Mouse (Mus musculus) liver, embryonic 14.5 days (tissue): Measurements from ENCODE around the gene Dnah3. TPM values are rescaled to one million over a fixed set of nuclear protein-coding genes. Genes with fewer than 3 reads are reported as not detected.

Experiments used
- ATAC-seq: fragments of 200-750 bp; cut with Nextera tagmentation; 2 replicates; pipeline ENCODE4 v1.8.0; 2017; ENCODE audit warnings: moderate number of reproducible peaks, mild to moderate bottlenecking, moderate library complexity; ENCODE audit not compliant: insufficient read depth
- DNase-seq, 3 experiments: peaks; one replicate each; pipeline ENCODE4 v3.0.0-alpha.2; 2012 to 2013; ENCODE audit warnings: low read depth in 3 of 3, low spot score in 3 of 3
- H3K27ac ChIP-seq: fragments of 300-500 bp; sonication (generic); 2 replicates; pipeline ENCODE4 v1.5.1; 2014; ENCODE audit warnings: moderate library complexity, mild to moderate bottlenecking, control low read depth, inconsistent platforms
- H3K27me3 ChIP-seq: fragments of 300-500 bp; sonication (generic); 2 replicates; pipeline ENCODE4 v1.6.1; 2014; ENCODE audit warnings: mild to moderate bottlenecking, low read length, moderate library complexity; ENCODE audit not compliant: control insufficient read depth, insufficient read depth
- H3K36me3 ChIP-seq: fragments of 300-500 bp; sonication (generic); replicated peaks from 2 replicates; pipeline ENCODE4 v1.6.1; 2014; ENCODE audit warnings: low read depth; ENCODE audit not compliant: control insufficient read depth, insufficient read depth
- H3K4me1 ChIP-seq, 2 experiments: fragments of 200-500 bp in 1 of 2; fragments of 300-500 bp in 1 of 2; sonication (generic) in 1 of 2; replicated peaks; 2 replicates each; pipeline ENCODE4 v1.6.1; 2012 to 2014; ENCODE audit warnings: antibody characterized with exemption in 1 of 2, inconsistent platforms in 1 of 2, low read length in 1 of 2; ENCODE audit not compliant: control insufficient read depth in 2 of 2, insufficient read depth in 2 of 2
- H3K4me2 ChIP-seq: fragments of 300-500 bp; sonication (generic); 2 replicates; pipeline ENCODE4 v1.6.1; 2014; ENCODE audit warnings: low read depth, mild to moderate bottlenecking, control low read depth, moderate library complexity
- H3K4me3 ChIP-seq, 2 experiments: fragments of 200-500 bp in 1 of 2; fragments of 300-500 bp in 1 of 2; sonication (generic) in 1 of 2; 2 replicates each; pipeline ENCODE4 v1.5.1; 2012 to 2014; ENCODE audit warnings: low read depth in 2 of 2, low read length in 2 of 2, mild to moderate bottlenecking in 2 of 2, control low read depth in 1 of 2, inconsistent platforms in 1 of 2, moderate library complexity in 1 of 2; ENCODE audit not compliant: insufficient read depth in 1 of 2
- H3K9ac ChIP-seq: fragments of 300-500 bp; sonication (generic); replicated peaks from 2 replicates; pipeline ENCODE4 v1.6.1; 2014; ENCODE audit warnings: mild to moderate bottlenecking, control low read depth, moderate library complexity
- H3K9me3 ChIP-seq: fragments of 300-500 bp; sonication (generic); 2 replicates; pipeline ENCODE4 v1.6.1; 2016; ENCODE audit warnings: low read length, mixed read lengths; ENCODE audit not compliant: control insufficient read depth
- CTCF ChIP-seq: IDR thresholded peaks from 2 replicates; pipeline ENCODE4 v1.5.1; 2016; ENCODE audit warnings: antibody characterized with exemption, low read depth, control low read depth
- EP300 ChIP-seq: IDR thresholded peaks from 2 replicates; pipeline ENCODE4 v1.6.1; 2016; ENCODE audit warnings: antibody characterized with exemption, low read depth
- WGBS: fragments of 180-500 bp; shearing (Covaris S2); extraction: QIAGEN DNeasy Blood & Tissue Kit; methylation state at CpG from one replicate; pipeline ENCODE4 v1.1.7; 2014; ENCODE audit not compliant: insufficient replicate concordance; 5-methylcytosine and 5-hydroxymethylcytosine counted together
- polyA plus RNA-seq, 2 experiments: library from polyadenylated mRNA; depleted of rRNA in 1 of 2; stranded (reverse) in 1 of 2; unstranded in 1 of 2; fragments of >200 nt; fragmentation: Nextera tagmentation in 1 of 2; extraction: Ambion mirVana in 1 of 2; gene quantifications; 2 replicates each; pipeline versions ENCODE4 v1.2.1 to v1.2.3; 2012 to 2014

Gene Dnah3
- polyA plus RNA-seq, 2 experiments = not detected

DNA sequence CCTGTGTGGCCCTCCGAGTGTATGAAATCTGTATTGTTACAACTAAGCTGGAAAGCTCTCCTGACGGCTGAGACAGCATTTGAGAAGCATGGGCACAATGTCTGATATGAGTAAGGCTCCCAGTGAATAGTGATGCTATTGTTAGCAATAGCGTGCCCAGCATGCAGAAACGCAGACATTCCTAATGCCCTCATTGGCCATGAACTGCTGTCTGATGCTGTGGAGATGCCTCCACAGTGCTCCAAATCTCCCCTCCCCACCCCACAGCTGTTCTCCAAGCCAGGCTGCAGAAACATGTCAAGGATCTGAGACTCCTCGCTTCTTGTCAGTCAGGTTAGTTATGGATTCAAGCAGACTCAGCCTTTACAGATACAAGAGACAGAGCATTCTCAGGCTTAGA, 58.7 kb downstream of the Dnah3 start:
- Histone ChIP-seq H3K9ac (no peak overlapping the region), H3K4me2 (no peak overlapping the region), H3K36me3 (no peaks in the 10 kb centered on the region), H3K27me3 (no peaks in the 10 kb centered on the region), H3K9me3 (no peaks in the 10 kb centered on the region), H3K4me1 (no peaks in the 10 kb centered on the region), H3K27ac (no peak overlapping the region), H3K4me3 (no peak overlapping the region)
- 62% methylated on average over 5 of the region's 5 CpGs for WGBS
- DNase-seq = no peak
- TF ChIP-seq CTCF (no peak), EP300 (no peak)
- no peak for ATAC-seq

DNA sequence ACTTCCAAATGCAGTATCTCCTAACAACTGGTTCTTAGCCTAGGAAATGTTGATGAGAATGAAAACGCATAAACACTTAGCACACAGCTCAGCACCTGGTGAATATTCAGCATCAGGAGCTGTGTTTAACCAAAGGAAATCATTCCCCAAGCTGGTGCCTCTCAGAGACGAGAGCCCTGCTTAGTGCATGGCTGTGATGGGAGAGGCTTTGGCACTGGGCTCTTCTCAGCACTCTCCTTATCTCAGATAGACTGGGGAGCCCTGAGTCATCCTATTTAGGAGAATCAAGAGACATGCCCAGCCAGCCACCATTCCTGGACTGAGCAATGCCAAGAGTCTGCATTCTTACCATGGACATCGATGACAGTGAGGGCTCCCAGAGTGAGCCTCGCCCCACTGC, 60.1 kb downstream of the Dnah3 start:
- Histone ChIP-seq H3K27ac (no peak overlapping the region), H3K36me3 (no peaks in the 10 kb centered on the region), H3K9ac (no peak overlapping the region), H3K4me2 (no peak overlapping the region), H3K9me3 (no peaks in the 10 kb centered on the region), H3K27me3 (no peaks in the 10 kb centered on the region), H3K4me1 (no peaks in the 10 kb centered on the region), H3K4me3 (no peak overlapping the region)
- 54% methylated on average over 4 of the region's 4 CpGs for WGBS
- DNase-seq (no peak), ATAC-seq (no peak)
- TF ChIP-seq EP300 = no peak
- TF ChIP-seq CTCF = no peak

DNA sequence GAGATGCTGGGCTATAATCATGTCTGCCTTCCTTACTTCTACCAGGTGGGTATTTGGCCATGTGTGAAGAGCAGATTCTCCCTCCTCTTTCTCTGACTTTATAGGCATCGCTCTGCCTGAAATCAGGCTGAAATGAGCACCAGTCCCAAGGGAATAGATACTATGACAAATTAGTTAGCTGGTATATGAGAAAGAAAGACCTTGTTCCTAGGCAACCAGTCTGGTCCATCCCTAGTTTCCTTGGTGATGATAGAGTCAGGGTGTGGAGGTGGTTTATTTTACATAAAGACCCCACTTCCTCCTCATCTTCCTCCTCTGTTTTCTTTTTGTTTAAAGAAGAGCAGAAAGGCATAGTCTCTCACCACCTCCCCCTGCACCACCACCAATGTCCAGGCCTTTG, 60.5 kb downstream of the Dnah3 start:
- TF ChIP-seq EP300 = no peak
- TF ChIP-seq CTCF = no peak
- Histone ChIP-seq H3K4me2 (no peak overlapping the region), H3K9me3 (no peaks in the 10 kb centered on the region), H3K4me3 (no peak overlapping the region), H3K4me1 (no peaks in the 10 kb centered on the region), H3K9ac (no peak overlapping the region), H3K27ac (no peak overlapping the region), H3K27me3 (no peaks in the 10 kb centered on the region), H3K36me3 (no peaks in the 10 kb centered on the region)
- WGBS = 60% methylated on average over 1 of the region's 1 CpGs
- ATAC-seq (no peak), DNase-seq (no peak)

DNA sequence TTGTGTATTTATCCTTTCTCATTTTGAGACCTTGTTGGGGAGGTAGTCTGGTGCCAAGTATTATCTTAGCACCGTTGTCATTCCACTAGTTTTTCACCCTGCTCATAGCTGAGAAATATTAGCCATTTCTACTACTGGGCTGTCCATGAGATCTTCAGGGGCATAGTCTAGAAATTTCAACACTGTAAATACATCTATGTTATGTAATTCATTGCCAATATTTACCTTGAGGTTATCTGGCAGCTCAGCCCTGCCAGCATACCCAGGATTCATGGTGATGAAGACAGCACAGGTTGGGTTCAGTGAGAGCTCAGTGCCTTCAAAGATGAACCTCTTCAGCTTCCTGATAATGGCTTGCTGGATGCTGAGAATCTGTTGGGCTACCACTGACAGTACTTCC, 66.4 kb downstream of the Dnah3 start:
- H3K4me3 ChIP-seq = no peak overlapping the region
- no peaks in the 10 kb centered on the region for H3K36me3 ChIP-seq
- no peak overlapping the region for H3K27ac ChIP-seq
- no peaks in the 10 kb centered on the region for H3K4me1 ChIP-seq
- H3K9ac ChIP-seq = no peak overlapping the region
- H3K9me3 ChIP-seq = no peaks in the 10 kb centered on the region
- TF ChIP-seq EP300 = no peak
- TF ChIP-seq CTCF = no peak
- ATAC-seq (no peak), DNase-seq (no peak)
- H3K4me2 ChIP-seq = no peak overlapping the region
- H3K27me3 ChIP-seq = no peaks in the 10 kb centered on the region
- WGBS = 58% methylated on average over 1 of the region's 1 CpGs

DNA sequence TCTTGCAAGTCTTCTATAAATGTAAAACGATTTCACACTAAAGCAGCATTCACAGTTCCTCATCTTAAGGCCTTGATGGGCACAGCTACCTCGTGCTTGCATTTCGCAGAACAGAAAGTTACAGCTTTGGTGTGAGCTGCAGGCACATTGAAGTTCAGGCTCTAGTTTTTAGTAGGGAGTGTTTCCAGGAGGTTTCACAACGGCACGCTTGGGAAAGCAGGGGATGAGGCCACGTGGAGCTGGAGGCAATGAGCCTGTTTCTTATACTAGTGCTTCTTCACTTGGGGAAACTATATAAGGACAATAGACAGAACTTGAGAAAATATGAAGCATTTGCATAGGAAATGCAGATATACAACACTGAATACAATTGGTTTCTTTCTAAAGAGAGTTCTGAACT, 98.0 kb downstream of the Dnah3 start:
- TF ChIP-seq EP300 (no peak), CTCF (no peak)
- H3K9ac ChIP-seq = no peak overlapping the region
- no peaks in the 10 kb centered on the region for H3K4me1 ChIP-seq
- no peak overlapping the region for H3K27ac ChIP-seq
- ATAC-seq (no peak), DNase-seq (no peak)
- H3K27me3 ChIP-seq = no peaks in the 10 kb centered on the region
- no peak overlapping the region for H3K4me3 ChIP-seq
- H3K4me2 ChIP-seq = no peak overlapping the region
- 53% methylated on average over 6 of the region's 6 CpGs for WGBS
- no peaks in the 10 kb centered on the region for H3K9me3 ChIP-seq
- H3K36me3 ChIP-seq = no peaks in the 10 kb centered on the region
